Mouse (Mus musculus): ENCODE measurements around the gene Dcst1. TPM values are rescaled to one million over a fixed set of nuclear protein-coding genes. Genes with fewer than 3 reads are reported as not detected.

The Dcst1 gene
- polyA plus RNA-seq, 2 experiments = 0.03 TPM; not detected in 1

DNA sequence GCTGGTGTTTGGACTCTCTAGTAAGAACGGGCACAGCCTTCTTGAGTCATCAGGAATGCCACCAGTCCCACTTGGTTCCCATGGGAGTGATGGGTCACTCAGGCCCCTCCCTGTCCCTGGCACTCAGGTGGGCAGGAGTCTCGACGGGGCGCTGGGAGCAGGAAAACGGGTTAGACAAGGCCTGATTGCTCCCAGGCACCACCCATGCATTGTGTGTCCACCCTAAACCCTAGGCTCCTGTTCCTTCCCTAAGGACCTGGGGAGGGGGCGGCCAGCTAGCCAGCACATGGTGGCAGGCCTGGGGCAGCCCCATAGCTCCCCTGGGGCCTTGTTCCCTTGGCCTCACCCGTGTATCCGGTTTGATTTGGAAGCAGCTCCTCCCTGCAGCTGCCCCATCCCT is 46.7 kb downstream of the Dcst1 start:
- no peaks in the 10 kb centered on the region for H3K36me3 ChIP-seq (replicated peaks; ENCODE audit: control insufficient read depth, insufficient read depth, low read depth)
- H3K9ac ChIP-seq (replicated peaks) = no peak overlapping the region
- TF ChIP-seq EP300 (IDR thresholded peaks at IDR 0.05; ENCODE audit: low read depth) = no peak
- no peak for TF ChIP-seq CTCF (IDR thresholded peaks at IDR 0.05; ENCODE audit: low read depth)
- ATAC-seq (ENCODE audit: insufficient read depth) (no peak), DNase-seq (ENCODE audit: low read depth in 3 of 3, low spot score in 3 of 3) (no peak)
- H3K9me3 ChIP-seq (ENCODE audit: control insufficient read depth, low read length) = no peaks in the 10 kb centered on the region
- no peak overlapping the region for H3K27ac ChIP-seq
- no peak overlapping the region for H3K4me3 ChIP-seq (ENCODE audit: insufficient read depth in 1 of 2, low read depth in 2 of 2, low read length in 2 of 2)
- no peak overlapping the region for H3K4me2 ChIP-seq (ENCODE audit: low read depth)
- peaks cover 77% of the 10 kb centered on the region for H3K27me3 ChIP-seq (ENCODE audit: control insufficient read depth, insufficient read depth, low read length)
- WGBS (ENCODE audit: insufficient replicate concordance) = 61% methylated on average over 8 of the region's 8 CpGs
- H3K4me1 ChIP-seq (replicated peaks; ENCODE audit: control insufficient read depth in 2 of 2, insufficient read depth in 2 of 2, low read length in 1 of 2) = no peaks in the 10 kb centered on the region; a peak in 1 of 4 replicates

DNA sequence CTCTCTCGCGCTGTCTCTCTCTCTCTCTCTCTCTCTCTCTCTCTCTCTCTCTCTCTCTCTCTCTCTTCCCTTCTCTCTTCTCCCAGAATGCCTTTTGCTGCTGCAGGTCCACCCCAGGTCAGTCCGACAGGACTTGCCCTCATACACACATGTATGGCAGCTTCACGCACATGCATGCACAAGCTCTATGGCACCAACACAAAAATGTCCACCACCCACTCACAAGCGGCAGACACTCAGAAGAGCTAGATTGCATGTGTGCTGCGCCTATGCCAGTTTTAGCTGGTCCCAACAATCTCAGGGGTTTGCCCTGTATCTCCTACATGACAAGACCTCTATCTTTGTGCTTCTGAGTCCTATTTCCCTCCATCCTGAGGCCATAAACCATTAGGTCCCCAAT is 47.8 kb downstream of the Dcst1 start:
- Histone ChIP-seq H3K4me3 (ENCODE audit: insufficient read depth in 1 of 2, low read depth in 2 of 2, low read length in 2 of 2) (no peak overlapping the region), H3K36me3 (replicated peaks; ENCODE audit: control insufficient read depth, insufficient read depth, low read depth) (no peaks in the 10 kb centered on the region), H3K9me3 (ENCODE audit: control insufficient read depth, low read length) (no peaks in the 10 kb centered on the region), H3K9ac (replicated peaks) (no peak overlapping the region), H3K27me3 (ENCODE audit: control insufficient read depth, insufficient read depth, low read length) (peaks cover 66% of the 10 kb centered on the region), H3K27ac (no peak overlapping the region), H3K4me1 (replicated peaks; ENCODE audit: control insufficient read depth in 2 of 2, insufficient read depth in 2 of 2, low read length in 1 of 2) (no peaks in the 10 kb centered on the region; a peak in 1 of 4 replicates), H3K4me2 (ENCODE audit: low read depth) (no peak overlapping the region)
- no peak for ATAC-seq (ENCODE audit: insufficient read depth)
- no peak for DNase-seq (ENCODE audit: low read depth in 3 of 3, low spot score in 3 of 3)
- WGBS (ENCODE audit: insufficient replicate concordance) = 45% methylated on average over 6 of the region's 6 CpGs
- no peak for TF ChIP-seq CTCF (IDR thresholded peaks at IDR 0.05; ENCODE audit: low read depth)
- no peak for TF ChIP-seq EP300 (IDR thresholded peaks at IDR 0.05; ENCODE audit: low read depth)

DNA sequence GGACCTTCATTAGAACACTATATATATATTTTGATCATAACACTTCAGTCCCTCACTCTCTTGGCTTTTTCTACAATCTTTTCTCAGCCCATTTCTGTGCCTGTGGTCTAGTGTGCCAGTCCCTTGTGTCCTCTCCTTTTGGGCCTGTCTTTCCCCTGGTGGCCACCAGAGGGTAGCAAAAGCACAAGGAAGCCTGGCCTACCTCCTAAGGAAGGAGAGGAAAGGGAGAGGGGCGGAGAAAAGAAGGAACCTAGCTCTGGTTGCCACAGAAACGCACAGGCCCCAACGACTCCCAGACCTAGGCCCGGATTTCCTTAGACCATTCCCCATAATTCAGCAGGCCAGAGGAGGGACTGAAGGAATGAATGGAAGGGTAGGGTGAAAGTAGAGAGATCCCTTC is 48.2 kb downstream of the Dcst1 start:
- 0% methylated on average over 4 of the region's 4 CpGs for WGBS (ENCODE audit: insufficient replicate concordance)

GRCm38 (mm10) chr3:89315930-89316831 is 48.9 kb downstream of the Dcst1 start:
- H3K27me3 ChIP-seq (ENCODE audit: control insufficient read depth, insufficient read depth, low read length) = peaks cover 55% of the 10 kb centered on the region
- no peak for TF ChIP-seq CTCF (IDR thresholded peaks at IDR 0.05; ENCODE audit: low read depth)
- no peak for TF ChIP-seq EP300 (IDR thresholded peaks at IDR 0.05; ENCODE audit: low read depth)

More for the DNA sequence above, 48.2 kb downstream of the Dcst1 start:
- Histone ChIP-seq H3K9me3 (ENCODE audit: control insufficient read depth, low read length) (no peaks in the 10 kb centered on the region), H3K27ac (no peak overlapping the region), H3K9ac (replicated peaks) (no peak overlapping the region), H3K4me3 (ENCODE audit: insufficient read depth in 1 of 2, low read depth in 2 of 2, low read length in 2 of 2) (no peak overlapping the region), H3K4me1 (replicated peaks; ENCODE audit: control insufficient read depth in 2 of 2, insufficient read depth in 2 of 2, low read length in 1 of 2) (no peaks in the 10 kb centered on the region; a peak in 1 of 4 replicates), H3K4me2 (ENCODE audit: low read depth) (no peak overlapping the region), H3K36me3 (replicated peaks; ENCODE audit: control insufficient read depth, insufficient read depth, low read depth) (no peaks in the 10 kb centered on the region), H3K27me3 (ENCODE audit: control insufficient read depth, insufficient read depth, low read length) (peaks cover 62% of the 10 kb centered on the region)
- DNase-seq (ENCODE audit: low read depth in 3 of 3, low spot score in 3 of 3) (peak in 1 of 3 experiments; percentile 52), ATAC-seq (ENCODE audit: insufficient read depth) (no peak)
- no peak for TF ChIP-seq EP300 (IDR thresholded peaks at IDR 0.05; ENCODE audit: low read depth)
- TF ChIP-seq CTCF (IDR thresholded peaks at IDR 0.05; ENCODE audit: low read depth) = peak; percentile 94

DNA sequence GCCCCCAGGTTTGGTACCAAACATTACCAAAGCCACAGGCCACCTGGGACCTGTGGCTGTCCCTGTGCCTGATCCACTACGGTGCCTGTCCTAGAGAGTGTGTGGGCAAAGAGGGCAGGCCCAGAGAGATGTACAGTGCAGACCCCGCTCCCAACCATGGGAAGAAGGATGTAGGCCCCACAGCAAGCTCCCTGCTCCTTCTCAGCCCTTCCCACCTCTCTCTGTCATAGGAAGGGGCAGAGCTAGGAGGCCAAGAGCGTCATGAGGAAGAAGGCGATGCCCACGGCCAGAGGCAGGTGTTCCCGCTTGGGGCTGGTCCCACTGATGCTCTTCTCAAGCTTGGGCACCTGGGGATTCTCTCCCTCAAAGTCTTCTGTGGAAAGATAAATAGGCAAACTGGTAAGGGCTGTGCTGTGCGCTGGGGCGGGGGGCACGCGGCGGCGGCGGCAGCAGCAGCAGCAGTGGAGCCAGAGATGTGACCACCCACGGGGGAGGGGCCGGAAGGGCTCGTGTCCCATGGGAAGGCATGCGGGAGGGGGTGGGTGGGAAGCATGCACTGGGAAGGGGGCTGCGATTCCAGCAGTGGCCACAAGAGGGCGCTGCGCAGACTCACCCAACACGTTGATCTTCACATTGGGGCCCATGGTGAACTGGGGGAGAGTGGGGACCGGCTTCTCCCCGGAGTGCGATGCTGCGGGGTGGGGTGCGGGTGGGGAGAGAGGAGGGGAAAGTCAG is 49.7 kb downstream of the Dcst1 start:
- Histone ChIP-seq H3K36me3 (replicated peaks; ENCODE audit: control insufficient read depth, insufficient read depth, low read depth) (no peaks in the 10 kb centered on the region), H3K4me1 (replicated peaks; ENCODE audit: control insufficient read depth in 2 of 2, insufficient read depth in 2 of 2, low read length in 1 of 2) (no peaks in the 10 kb centered on the region; a peak in 1 of 4 replicates), H3K9ac (replicated peaks) (no peak overlapping the region), H3K9me3 (ENCODE audit: control insufficient read depth, low read length) (no peaks in the 10 kb centered on the region), H3K4me2 (ENCODE audit: low read depth) (peak overlapping the region; percentile 43), H3K4me3 (ENCODE audit: insufficient read depth in 1 of 2, low read depth in 2 of 2, low read length in 2 of 2) (no peak overlapping the region), H3K27ac (no peak overlapping the region), H3K27me3 (ENCODE audit: control insufficient read depth, insufficient read depth, low read length) (peaks cover 47% of the 10 kb centered on the region)
- 7% methylated on average over 21 of the region's 26 CpGs for WGBS (ENCODE audit: insufficient replicate concordance)
- TF ChIP-seq CTCF (IDR thresholded peaks at IDR 0.05; ENCODE audit: low read depth) = peak; percentile 95
- TF ChIP-seq EP300 (IDR thresholded peaks at IDR 0.05; ENCODE audit: low read depth) = no peak
- ATAC-seq (ENCODE audit: insufficient read depth) = no peak
- no peak for DNase-seq (ENCODE audit: low read depth in 3 of 3, low spot score in 3 of 3)

More at GRCm38 (mm10) chr3:89315930-89316831, 48.9 kb downstream of the Dcst1 start:
- Histone ChIP-seq H3K9ac (replicated peaks) (no peak overlapping the region), H3K4me3 (ENCODE audit: insufficient read depth in 1 of 2, low read depth in 2 of 2, low read length in 2 of 2) (no peak overlapping the region), H3K9me3 (ENCODE audit: control insufficient read depth, low read length) (no peaks in the 10 kb centered on the region), H3K4me2 (ENCODE audit: low read depth) (no peak overlapping the region; the same call in 1 of the 2 replicates), H3K36me3 (replicated peaks; ENCODE audit: control insufficient read depth, insufficient read depth, low read depth) (no peaks in the 10 kb centered on the region), H3K4me1 (replicated peaks; ENCODE audit: control insufficient read depth in 2 of 2, insufficient read depth in 2 of 2, low read length in 1 of 2) (no peaks in the 10 kb centered on the region; a peak in 1 of 4 replicates), H3K27ac (no peak overlapping the region)
- WGBS (ENCODE audit: insufficient replicate concordance) = 15% methylated on average over 40 of the region's 40 CpGs
- ATAC-seq (ENCODE audit: insufficient read depth) = no peak
- DNase-seq (ENCODE audit: low read depth in 3 of 3, low spot score in 3 of 3) = no peak
